Mouse (Mus musculus) limb, embryonic 14.5 days (tissue): ENCODE results near the gene Art3. TPM values are rescaled to one million over a fixed set of nuclear protein-coding genes. Genes with fewer than 3 reads are reported as not detected.

Experiments used
- ATAC-seq: fragments of 200-750 bp; cut with Nextera tagmentation; 2 replicates; pipeline ENCODE4 v1.8.0; 2017; ENCODE audit warnings: low read depth, moderate number of reproducible peaks, moderate TSS enrichment; ENCODE audit not compliant: low FRiP score
- DNase-seq: peaks from one replicate; pipeline ENCODE4 v3.0.0-alpha.2; 2015; ENCODE audit warnings: low spot score
- H3K27ac ChIP-seq: fragments of 300-500 bp; sonication (generic); replicated peaks from 2 replicates; pipeline ENCODE4 v1.5.1; 2014; ENCODE audit warnings: low read depth, mild to moderate bottlenecking, low read length, moderate library complexity, mixed read lengths
- H3K27me3 ChIP-seq: fragments of 300-500 bp; sonication (generic); 2 replicates; pipeline ENCODE4 v1.6.1; 2014; ENCODE audit warnings: low read length, mixed read lengths; ENCODE audit not compliant: control insufficient read depth, insufficient read depth
- H3K36me3 ChIP-seq: fragments of 300-500 bp; sonication (generic); 2 replicates; pipeline ENCODE4 v1.6.1; 2014; ENCODE audit warnings: mild to moderate bottlenecking, low read length, moderate library complexity, mixed read lengths; ENCODE audit not compliant: control insufficient read depth, insufficient read depth
- H3K4me1 ChIP-seq: fragments of 300-500 bp; sonication (generic); 2 replicates; pipeline ENCODE4 v1.6.1; 2014; ENCODE audit warnings: antibody characterized with exemption, low read length, mixed read lengths; ENCODE audit not compliant: control insufficient read depth, insufficient read depth
- H3K4me2 ChIP-seq: fragments of 300-500 bp; sonication (generic); replicated peaks from 2 replicates; pipeline ENCODE4 v1.6.1; 2014; ENCODE audit warnings: low read depth, mild to moderate bottlenecking, low read length, moderate library complexity; ENCODE audit not compliant: severe bottlenecking
- H3K4me3 ChIP-seq: fragments of 300-500 bp; sonication (generic); replicated peaks from 2 replicates; pipeline ENCODE4 v1.5.1; 2014; ENCODE audit warnings: low read length
- H3K9ac ChIP-seq: fragments of 300-500 bp; sonication (generic); 2 replicates; pipeline ENCODE4 v1.6.1; 2014; ENCODE audit warnings: mild to moderate bottlenecking, low read depth, low read length, moderate library complexity; ENCODE audit not compliant: severe bottlenecking
- H3K9me3 ChIP-seq: fragments of 300-500 bp; sonication (generic); 2 replicates; pipeline ENCODE4 v1.6.1; 2016; ENCODE audit warnings: low read length; ENCODE audit not compliant: control insufficient read depth
- POLR2A ChIP-seq: fragments of 200-500 bp; IDR thresholded peaks from 2 replicates; pipeline ENCODE4 v1.8.0; 2012; ENCODE audit warnings: inconsistent platforms, mild to moderate bottlenecking, moderate library complexity, borderline replicate concordance; ENCODE audit not compliant: insufficient read depth, insufficient read length; ENCODE audit errors: extremely low read depth
- WGBS: fragments of 180-500 bp; shearing (Covaris S2); extraction: QIAGEN DNeasy Blood & Tissue Kit; methylation state at CpG from one replicate; pipeline ENCODE4 v1.1.7; 2014; 5-methylcytosine and 5-hydroxymethylcytosine counted together
- polyA plus RNA-seq, 2 experiments: library from polyadenylated mRNA; depleted of rRNA in 1 of 2; stranded (reverse) in 1 of 2; unstranded in 1 of 2; fragments of >200 nt; fragmentation: Nextera tagmentation in 1 of 2; extraction: Ambion mirVana in 1 of 2; gene quantifications; 2 replicates each; pipeline versions ENCODE4 v1.2.1 to v1.2.3; 2012 to 2014

The Art3 gene
- polyA plus RNA-seq, 2 experiments = 7.7 to 9.6 TPM

- 66% methylated on average over 6 of the region's 6 CpGs for WGBS
Measured at GRCm38 (mm10) chr5:92366565-92366964, 34.9 kb downstream of the Art3 start.

GRCm38 (mm10) chr5:92368392-92368791, 36.8 kb downstream of the Art3 start:
- no peak overlapping the region for H3K4me3 ChIP-seq
- no peak overlapping the region for H3K4me2 ChIP-seq
- H3K27ac ChIP-seq = no peak overlapping the region
- H3K9ac ChIP-seq = no peak overlapping the region
- no peak for TF ChIP-seq POLR2A
- no peaks in the 10 kb centered on the region for H3K9me3 ChIP-seq
- ATAC-seq = no peak
- DNase-seq = peak; percentile 38
- no peaks in the 10 kb centered on the region for H3K36me3 ChIP-seq
- H3K4me1 ChIP-seq = 0 out of 2 replicates have a peak, but pooled peaks cover 3% of the 10 kb centered on the region
- H3K27me3 ChIP-seq = no peaks in the 10 kb centered on the region
- WGBS = 47% methylated on average over 10 of the region's 10 CpGs

More at GRCm38 (mm10) chr5:92366565-92366964, 34.9 kb downstream of the Art3 start:
- no peaks in the 10 kb centered on the region for H3K36me3 ChIP-seq
- no peak overlapping the region for H3K27ac ChIP-seq
- DNase-seq (no peak), ATAC-seq (no peak)
- H3K9ac ChIP-seq = no peak overlapping the region
- H3K4me2 ChIP-seq = no peak overlapping the region
- 0 out of 2 replicates have a peak, but pooled peaks cover 3% of the 10 kb centered on the region for H3K4me1 ChIP-seq
- no peak for TF ChIP-seq POLR2A
- no peaks in the 10 kb centered on the region for H3K27me3 ChIP-seq
- H3K9me3 ChIP-seq = no peaks in the 10 kb centered on the region
- no peak overlapping the region for H3K4me3 ChIP-seq

GRCm38 (mm10) chr5:92369151-92369994, 37.7 kb downstream of the Art3 start:
- Histone ChIP-seq H3K27ac (no peak overlapping the region), H3K4me1 (0 out of 2 replicates have a peak, but pooled peaks cover 3% of the 10 kb centered on the region), H3K4me2 (no peak overlapping the region), H3K4me3 (no peak overlapping the region), H3K9me3 (no peaks in the 10 kb centered on the region), H3K9ac (no peak overlapping the region), H3K36me3 (no peaks in the 10 kb centered on the region), H3K27me3 (no peaks in the 10 kb centered on the region)
- no peak for TF ChIP-seq POLR2A
- 0 out of 2 replicates have a peak, but pooled peaks have one; percentile 31 for ATAC-seq
- WGBS = 53% methylated on average over 13 of the region's 13 CpGs
- peak; percentile 21 for DNase-seq

- no peak for TF ChIP-seq POLR2A
- DNase-seq (no peak), ATAC-seq (no peak)
- Histone ChIP-seq H3K36me3 (no peaks in the 10 kb centered on the region), H3K4me1 (0 out of 2 replicates have a peak, but pooled peaks cover 3% of the 10 kb centered on the region), H3K4me2 (no peak overlapping the region), H3K9ac (no peak overlapping the region), H3K4me3 (no peak overlapping the region), H3K9me3 (no peaks in the 10 kb centered on the region), H3K27ac (no peak overlapping the region), H3K27me3 (no peaks in the 10 kb centered on the region)
- 67% methylated on average over 6 of the region's 6 CpGs for WGBS
Measured at GRCm38 (mm10) chr5:92370392-92370791, 38.8 kb downstream of the Art3 start.

- WGBS = 71% methylated on average over 6 of the region's 6 CpGs
- no peaks in the 10 kb centered on the region for H3K36me3 ChIP-seq
- no peaks in the 10 kb centered on the region for H3K27me3 ChIP-seq
- H3K4me3 ChIP-seq = no peak overlapping the region
- DNase-seq (no peak), ATAC-seq (no peak)
- H3K4me1 ChIP-seq = 0 out of 2 replicates have a peak, but pooled peaks cover 3% of the 10 kb centered on the region
- H3K27ac ChIP-seq = 0 out of 2 replicates have a peak overlapping the region, but pooled peaks have one; percentile 14
- no peak overlapping the region for H3K4me2 ChIP-seq
- no peaks in the 10 kb centered on the region for H3K9me3 ChIP-seq
- no peak overlapping the region for H3K9ac ChIP-seq
- no peak for TF ChIP-seq POLR2A
Measured at GRCm38 (mm10) chr5:92370891-92371290, 39.3 kb downstream of the Art3 start.
